Mouse (Mus musculus) liver, adult 2 months (tissue): ENCODE data around the gene Afmid. TPM values are rescaled to one million over a fixed set of nuclear protein-coding genes. Genes with fewer than 3 reads are reported as not detected.

Experiments
- DNase-seq: peaks from one replicate; pipeline ENCODE4 v3.0.0-alpha.2; 2011; ENCODE audit warnings: low read depth, low spot score; ENCODE audit errors: extremely low read depth
- H3K27ac ChIP-seq: fragments of 200-500 bp; replicated peaks from 2 replicates; pipeline ENCODE4 v1.5.1; 2012; ENCODE audit warnings: low read depth, mild to moderate bottlenecking, control low read depth, inconsistent platforms, low read length; ENCODE audit not compliant: insufficient read depth
- H3K27me3 ChIP-seq: fragments of 200-500 bp; 2 replicates; pipeline ENCODE4 v1.6.1; 2012; ENCODE audit warnings: mild to moderate bottlenecking, moderate library complexity, low read length, inconsistent platforms; ENCODE audit not compliant: control insufficient read depth, insufficient read depth
- H3K36me3 ChIP-seq: fragments of 200-500 bp; 2 replicates; pipeline ENCODE4 v1.6.1; 2012; ENCODE audit warnings: low read length, inconsistent platforms; ENCODE audit not compliant: control insufficient read depth, insufficient read depth
- H3K4me1 ChIP-seq: fragments of 200-500 bp; 2 replicates; pipeline ENCODE4 v1.6.1; 2011; ENCODE audit warnings: low read length; ENCODE audit not compliant: control insufficient read depth, insufficient read depth
- H3K4me3 ChIP-seq: fragments of 200-500 bp; 2 replicates; pipeline ENCODE4 v1.5.1; 2011; ENCODE audit warnings: low read depth, mild to moderate bottlenecking, control low read depth, low read length, moderate library complexity; ENCODE audit not compliant: insufficient read depth
- H3K79me2 ChIP-seq: fragments of 200-500 bp; 2 replicates; pipeline ENCODE4 v1.6.1; 2012; ENCODE audit warnings: inconsistent platforms, mild to moderate bottlenecking, low read length, moderate library complexity; ENCODE audit not compliant: control insufficient read depth, insufficient read depth
- H3K9ac ChIP-seq: fragments of 200-500 bp; 2 replicates; pipeline ENCODE4 v1.6.1; 2012; ENCODE audit warnings: low read depth, mild to moderate bottlenecking, control low read depth, inconsistent platforms, low read length
- CTCF ChIP-seq: fragments of 200-500 bp; IDR thresholded peaks from 2 replicates; pipeline ENCODE4 v1.5.1; 2011; ENCODE audit warnings: low read depth, low read length, control low read depth
- POLR2A ChIP-seq: fragments of 200-500 bp; IDR thresholded peaks from 2 replicates; pipeline ENCODE4 v1.6.1; 2011; ENCODE audit warnings: low read length, control low read depth; ENCODE audit not compliant: insufficient read depth; ENCODE audit errors: extremely low read depth
- WGBS: fragments of 180-500 bp; shearing (Covaris S2); methylation state at CpG from one replicate; pipeline ENCODE4 v1.1.7; 2018; 5-methylcytosine and 5-hydroxymethylcytosine counted together
- polyA plus RNA-seq: library from polyadenylated mRNA; depleted of rRNA; stranded (reverse); fragments of >200 nt; gene quantifications from 2 replicates; pipeline ENCODE4 v1.2.3, GENCODE M21; 2012; rRNA removed
- total RNA-seq: library from RNA; depleted of rRNA; stranded (reverse); fragments of >200 nt; gene quantifications from 2 replicates; pipeline ENCODE4 v1.2.3, GENCODE M21; 2014; rRNA removed

The Afmid gene
- total RNA-seq (119 and 136 TPM in 2 replicates), polyA plus RNA-seq (117 and 144 TPM in 2 replicates)

DNA sequence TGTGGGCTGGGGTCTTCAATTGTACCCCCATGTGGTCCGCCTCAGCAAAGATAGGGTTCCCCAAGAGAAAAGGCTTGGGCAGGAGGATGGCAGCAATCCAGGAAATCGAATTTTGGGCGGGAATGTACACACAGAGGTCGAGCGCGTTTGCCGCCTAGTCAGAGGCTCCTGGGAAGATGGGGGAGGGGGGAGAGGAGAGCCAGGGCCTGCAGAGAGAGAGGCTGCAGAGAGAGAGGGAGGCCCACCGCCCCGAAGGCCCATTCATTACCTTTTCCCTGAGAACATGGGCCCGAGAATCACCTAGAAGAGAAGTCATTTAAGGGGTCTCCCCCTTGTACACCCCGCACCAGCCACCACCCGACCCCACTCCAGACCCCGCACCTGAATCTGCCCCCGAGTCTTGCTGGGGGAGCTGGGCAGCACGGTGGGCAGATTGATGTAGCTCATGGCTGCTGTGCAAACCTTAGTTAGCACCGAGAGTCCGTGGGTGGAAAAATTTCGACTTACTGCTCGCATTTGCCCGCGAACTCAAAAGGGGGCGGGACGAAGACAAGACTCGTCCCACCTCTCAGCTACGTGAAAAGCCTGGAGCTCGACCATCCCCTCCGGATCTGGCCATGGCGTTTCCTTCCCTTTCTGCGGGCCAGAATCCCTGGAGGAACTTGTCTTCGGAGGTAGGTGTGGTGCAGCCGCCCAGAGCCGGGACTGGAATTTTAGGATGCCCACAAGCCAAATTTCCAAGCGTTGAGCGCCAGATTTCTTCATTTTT, at the start of gene Afmid, which contains the start of gene Tk1:
TSS of gene Afmid (plus strand) at position 592 of the 769 bp plus-strand sequence.
TSS of gene Tk1 (minus strand) at position 760 of the 769 bp plus-strand sequence.
- TF ChIP-seq POLR2A: peak; percentile 85
- no peak for TF ChIP-seq CTCF
- peak; percentile 81 for DNase-seq
- peaks cover 42% of the 10 kb centered on the region for H3K4me1 ChIP-seq
- WGBS: 1% methylated on average over 34 of the region's 34 CpGs
- no peaks in the 10 kb centered on the region for H3K79me2 ChIP-seq
- H3K4me3 ChIP-seq: peak within 1 kb of the TSS; percentile 78
- peak within 1 kb of the TSS; percentile 97 for H3K27ac ChIP-seq
- no peaks in the 10 kb centered on the region for H3K27me3 ChIP-seq
- peak within 1 kb of the TSS; percentile 83 for H3K9ac ChIP-seq
- H3K36me3 ChIP-seq: no peaks in the 10 kb centered on the region

- no peak for DNase-seq
- Histone ChIP-seq H3K4me1 (peaks cover 3% of the 10 kb centered on the region; the same call in 1 of the 2 replicates), H3K4me3 (no peak overlapping the region), H3K9ac (no peak overlapping the region), H3K27ac (no peak overlapping the region), H3K27me3 (no peaks in the 10 kb centered on the region), H3K36me3 (no peaks in the 10 kb centered on the region), H3K79me2 (no peaks in the 10 kb centered on the region)
- 96% methylated on average over 14 of the region's 14 CpGs for WGBS
- TF ChIP-seq CTCF (no peak), POLR2A (no peak)
Measured at GRCm38 (mm10) chr11:117776085-117776792, 49.5 kb upstream of the Afmid start.

DNA sequence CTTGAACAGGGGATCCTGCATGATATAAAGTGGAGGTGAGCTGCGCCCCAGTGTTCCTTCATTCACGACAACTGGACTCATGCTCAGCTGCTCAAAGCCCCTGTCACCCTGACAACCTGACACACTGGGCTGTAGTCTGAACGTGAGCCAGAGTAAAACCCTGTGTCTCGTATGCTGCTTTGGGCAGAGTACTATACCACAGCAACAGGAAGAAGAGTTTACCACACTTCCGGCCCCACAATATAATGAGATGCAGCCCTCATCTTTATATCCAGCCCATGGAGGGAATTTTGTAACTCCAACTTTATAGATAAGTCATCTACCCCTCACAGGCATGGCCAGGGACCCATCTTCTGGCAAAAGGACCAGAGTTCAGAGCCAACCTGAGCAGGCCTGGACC, 48.6 kb upstream of the Afmid start:
- DNase-seq: no peak
- no peak for TF ChIP-seq POLR2A
- no peak for TF ChIP-seq CTCF
- H3K27ac ChIP-seq: no peak overlapping the region
- H3K79me2 ChIP-seq: no peaks in the 10 kb centered on the region
- H3K4me3 ChIP-seq: no peak overlapping the region
- 85% methylated on average over 5 of the region's 5 CpGs for WGBS
- no peaks in the 10 kb centered on the region for H3K36me3 ChIP-seq
- peaks cover 4% of the 10 kb centered on the region; the same call in 1 of the 2 replicates for H3K4me1 ChIP-seq
- H3K27me3 ChIP-seq: no peaks in the 10 kb centered on the region
- no peak overlapping the region for H3K9ac ChIP-seq

DNA sequence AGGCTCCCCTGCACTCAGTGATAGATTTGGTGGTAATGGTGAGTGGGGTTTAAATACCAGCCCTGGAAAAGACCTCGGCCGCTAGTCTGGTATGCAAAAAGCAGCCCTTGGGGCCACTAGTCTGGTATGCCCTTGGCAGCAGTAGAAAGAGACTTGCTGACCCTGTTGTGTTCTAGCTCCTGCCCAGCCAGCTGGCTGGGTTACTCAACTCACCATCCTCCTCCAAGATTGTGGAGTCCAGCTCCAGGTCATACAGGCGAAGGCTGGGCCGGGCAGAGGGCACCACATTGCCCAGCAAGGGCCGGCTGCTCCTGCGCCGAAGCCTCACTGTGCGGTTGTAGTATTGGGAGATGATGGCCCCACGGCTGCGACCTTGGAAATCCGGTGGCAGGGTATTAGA, 47.7 kb upstream of the Afmid start:
- peak; percentile 67 for DNase-seq
- WGBS: 81% methylated on average over 11 of the region's 11 CpGs
- H3K27me3 ChIP-seq: no peaks in the 10 kb centered on the region
- peaks cover 4% of the 10 kb centered on the region; the same call in 1 of the 2 replicates for H3K4me1 ChIP-seq
- no peak overlapping the region for H3K4me3 ChIP-seq
- no peak overlapping the region for H3K9ac ChIP-seq
- H3K27ac ChIP-seq: no peak overlapping the region
- no peaks in the 10 kb centered on the region for H3K36me3 ChIP-seq
- no peak for TF ChIP-seq POLR2A
- no peak for TF ChIP-seq CTCF
- H3K79me2 ChIP-seq: no peaks in the 10 kb centered on the region

DNA sequence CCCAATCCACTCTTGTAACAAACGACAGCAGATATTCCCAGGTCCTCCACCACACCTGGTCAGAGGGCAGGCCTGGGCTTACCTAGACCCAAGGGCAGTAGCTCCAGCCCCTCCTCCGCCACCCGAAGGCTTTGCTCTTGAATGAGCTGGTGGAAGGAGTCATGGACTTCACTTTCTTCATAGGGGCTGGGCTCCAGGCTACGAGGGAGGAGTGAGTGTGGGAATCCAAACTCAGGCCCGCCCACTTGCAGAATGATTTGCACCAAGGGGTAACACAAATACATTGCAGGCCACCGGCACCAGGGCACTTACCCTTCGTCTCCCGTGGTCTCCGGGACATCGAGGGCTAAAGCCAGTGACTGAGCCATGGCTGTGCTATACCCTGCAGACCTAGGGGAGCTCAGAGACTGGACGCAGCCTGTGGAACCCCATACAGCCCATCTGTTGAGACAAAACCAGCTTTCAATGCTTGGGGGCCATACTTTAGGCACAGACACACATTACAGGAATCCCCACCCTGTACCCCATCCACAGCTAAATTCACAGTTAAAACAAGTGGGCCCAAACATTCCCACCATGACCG, 46.8 kb upstream of the Afmid start:
- Histone ChIP-seq H3K27me3 (no peaks in the 10 kb centered on the region), H3K4me3 (peak overlapping the region; percentile 26; the same call in 1 of the 2 replicates), H3K36me3 (no peaks in the 10 kb centered on the region), H3K79me2 (no peaks in the 10 kb centered on the region), H3K27ac (peak overlapping the region; percentile 59), H3K4me1 (peaks cover 4% of the 10 kb centered on the region; the same call in 1 of the 2 replicates), H3K9ac (peak overlapping the region; percentile 18; the same call in 1 of the 2 replicates)
- WGBS: 62% methylated on average over 12 of the region's 12 CpGs
- TF ChIP-seq CTCF (no peak), POLR2A (0 out of 2 replicates have a peak, but pooled peaks have one; percentile 3)
- no peak for DNase-seq
